Mouse (Mus musculus) midbrain, embryonic 15.5 days (tissue): ENCODE results near the gene Pdzd3. TPM values are rescaled to one million over a fixed set of nuclear protein-coding genes. Genes with fewer than 3 reads are reported as not detected.
A peak's percentile ranks its signal among the peaks of the same experiment; 100 is the strongest.

Source experiments
- ATAC-seq: fragments of 200-750 bp; cut with Nextera tagmentation; replicated peaks from 2 replicates; pipeline ENCODE4 v1.8.0; 2017; ENCODE audit warnings: moderate TSS enrichment
- H3K27ac ChIP-seq: fragments of 300-500 bp; sonication (generic); 2 replicates; pipeline ENCODE4 v1.5.1; 2015; ENCODE audit warnings: mild to moderate bottlenecking, inconsistent platforms
- H3K27me3 ChIP-seq: fragments of 300-500 bp; sonication (generic); replicated peaks from 2 replicates; pipeline ENCODE4 v1.6.1; 2015; ENCODE audit warnings: inconsistent platforms
- H3K36me3 ChIP-seq: fragments of 300-500 bp; sonication (generic); replicated peaks from 2 replicates; pipeline ENCODE4 v1.6.1; 2015; ENCODE audit warnings: inconsistent platforms
- H3K4me1 ChIP-seq: fragments of 300-500 bp; sonication (generic); 2 replicates; pipeline ENCODE4 v1.6.1; 2015; ENCODE audit warnings: inconsistent platforms
- H3K4me2 ChIP-seq: fragments of 300-500 bp; sonication (generic); 2 replicates; pipeline ENCODE4 v1.6.1; 2015; ENCODE audit warnings: inconsistent platforms, mild to moderate bottlenecking, moderate library complexity
- H3K4me3 ChIP-seq: fragments of 300-500 bp; sonication (generic); 2 replicates; pipeline ENCODE4 v1.5.1; 2015; ENCODE audit warnings: mild to moderate bottlenecking, inconsistent platforms
- H3K9ac ChIP-seq: fragments of 300-500 bp; sonication (generic); 2 replicates; pipeline ENCODE4 v1.6.1; 2015; ENCODE audit warnings: mild to moderate bottlenecking, inconsistent platforms
- H3K9me3 ChIP-seq: fragments of 300-500 bp; sonication (generic); 2 replicates; pipeline ENCODE4 v1.6.1; 2016; ENCODE audit warnings: inconsistent platforms
- WGBS: fragments of 180-500 bp; shearing (Covaris S2); methylation state at CpG from one replicate; pipeline ENCODE4 v1.1.7; 2015; ENCODE audit warnings: mixed read lengths; 5-methylcytosine and 5-hydroxymethylcytosine counted together
- polyA plus RNA-seq: library from polyadenylated mRNA; unstranded; fragments of >200 nt; fragmentation: Nextera tagmentation; extraction: Ambion mirVana; gene quantifications from 2 replicates; pipeline ENCODE4 v1.2.1, GENCODE M21; 2015

Gene Pdzd3
- polyA plus RNA-seq, 1 experiment from 2014 or later = 0.44 TPM

DNA sequence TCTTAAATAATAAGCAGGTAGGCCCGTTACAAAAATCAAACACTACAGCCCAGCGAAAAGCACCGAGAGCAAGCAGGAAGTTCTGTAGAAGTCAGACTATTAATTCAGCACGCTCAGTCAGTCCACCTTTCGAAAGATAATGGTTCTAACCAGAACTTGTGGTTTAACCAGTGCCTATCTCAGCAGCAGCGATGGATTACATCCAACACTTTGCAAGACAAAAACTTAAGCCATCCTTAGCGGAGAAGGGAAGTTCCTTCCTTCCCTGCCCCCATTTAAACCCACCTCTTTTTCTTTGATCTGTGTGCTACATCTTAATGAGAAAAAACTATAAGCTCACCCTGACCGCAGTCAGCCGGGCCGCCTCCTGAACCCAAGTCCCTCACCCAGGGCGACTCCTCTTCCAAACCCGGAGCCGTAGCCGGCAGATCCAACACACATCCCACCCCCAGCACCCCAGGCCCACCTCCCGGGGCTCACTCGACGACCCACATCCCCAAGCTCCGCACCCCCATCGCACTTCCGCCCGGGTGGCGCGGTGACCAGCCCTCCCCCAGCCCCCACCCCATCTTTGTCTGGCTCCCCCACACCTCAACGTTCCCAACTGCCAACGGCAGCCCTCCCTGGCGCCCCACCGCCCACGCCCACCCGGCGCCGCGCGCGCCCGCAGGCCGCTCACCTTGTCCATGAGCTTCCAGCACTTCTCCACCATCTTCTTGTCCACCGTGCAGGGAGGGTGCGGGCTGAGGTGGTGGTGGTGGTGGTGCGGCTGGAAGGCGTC is 18.1 kb downstream of the Pdzd3 start:
- under 1% methylated on average over 40 of the region's 40 CpGs for WGBS
- Histone ChIP-seq H3K4me2 (peak overlapping the region; percentile 75), H3K27ac (peak overlapping the region; percentile 96), H3K4me1 (peaks cover 31% of the 10 kb centered on the region), H3K9ac (peak overlapping the region; percentile 81), H3K9me3 (no peaks in the 10 kb centered on the region), H3K4me3 (peak overlapping the region; percentile 73), H3K27me3 (no peaks in the 10 kb centered on the region), H3K36me3 (no peaks in the 10 kb centered on the region)
- peak; percentile 82 for ATAC-seq

DNA sequence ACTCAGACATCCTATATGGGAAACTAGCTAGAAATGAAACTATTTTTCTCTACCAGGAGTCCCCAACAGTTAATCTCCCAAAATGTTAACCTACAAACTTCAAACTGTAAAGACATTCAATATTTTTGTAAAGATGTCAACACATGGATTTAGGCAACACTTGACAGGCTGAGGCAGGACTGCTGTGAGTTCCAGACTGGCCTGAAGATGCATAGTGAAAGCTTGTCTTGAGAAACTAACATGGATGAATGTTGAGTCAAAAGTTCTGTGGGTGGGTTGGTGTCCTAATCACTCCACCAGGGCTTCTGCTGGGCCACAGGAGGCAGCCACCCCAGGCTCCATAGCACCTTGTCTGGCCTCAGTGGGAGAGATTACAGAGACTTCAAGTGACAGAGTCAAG is 19.7 kb downstream of the Pdzd3 start:
- Histone ChIP-seq H3K9ac (no peak overlapping the region), H3K36me3 (no peaks in the 10 kb centered on the region), H3K9me3 (no peaks in the 10 kb centered on the region), H3K4me3 (peak overlapping the region; percentile 73; the same call in 1 of the 2 replicates), H3K27ac (no peak overlapping the region), H3K4me2 (peak overlapping the region; percentile 75), H3K27me3 (no peaks in the 10 kb centered on the region), H3K4me1 (peaks cover 31% of the 10 kb centered on the region)
- ATAC-seq = no peak

DNA sequence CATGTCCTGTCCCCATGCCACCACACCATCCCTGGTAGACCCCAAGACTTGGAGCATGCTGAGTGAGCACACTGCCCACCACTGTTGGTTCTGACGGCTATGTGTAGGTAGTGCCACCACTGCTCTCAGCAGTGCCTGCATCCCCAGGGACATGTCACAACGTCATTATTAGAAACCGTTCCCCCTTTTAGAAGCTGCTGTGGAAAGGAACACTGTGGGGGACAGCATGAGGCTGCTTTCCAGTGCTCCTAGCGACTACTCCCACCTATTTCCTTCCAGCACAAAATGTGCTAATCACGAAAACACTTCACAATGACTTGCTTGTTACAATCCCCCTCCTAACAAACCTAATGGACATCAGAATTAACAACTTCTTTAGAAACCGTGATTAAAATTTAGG is 25.3 kb downstream of the Pdzd3 start:
- no peak for ATAC-seq
- Histone ChIP-seq H3K9ac (no peak overlapping the region), H3K4me2 (no peak overlapping the region), H3K36me3 (no peaks in the 10 kb centered on the region), H3K4me3 (no peak overlapping the region), H3K9me3 (no peaks in the 10 kb centered on the region), H3K27me3 (no peaks in the 10 kb centered on the region), H3K27ac (no peak overlapping the region), H3K4me1 (peaks cover 6% of the 10 kb centered on the region; the same call in 1 of the 2 replicates)
- 61% methylated on average over 6 of the region's 6 CpGs for WGBS

DNA sequence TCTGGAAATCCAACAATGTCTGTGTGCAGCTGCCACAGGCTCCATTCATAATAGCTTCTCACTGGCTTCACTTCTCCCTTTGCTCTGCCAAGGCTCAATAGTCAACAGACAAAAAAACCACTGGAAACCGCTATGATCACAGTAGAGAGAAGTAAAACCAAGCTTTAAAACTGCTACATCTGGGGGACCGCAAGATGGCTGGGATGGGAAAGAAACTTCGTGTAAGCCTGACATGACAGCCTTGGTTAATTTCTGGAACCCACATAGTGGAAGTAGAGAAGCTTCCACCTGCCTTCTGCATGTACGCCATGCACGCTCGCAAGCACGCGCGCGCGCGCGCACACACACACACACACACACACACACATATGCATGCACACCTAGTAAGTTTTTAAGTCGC is 37.7 kb downstream of the Pdzd3 start:
- Histone ChIP-seq H3K4me2 (no peak overlapping the region), H3K9me3 (no peaks in the 10 kb centered on the region), H3K9ac (no peak overlapping the region), H3K4me3 (no peak overlapping the region), H3K27ac (no peak overlapping the region), H3K36me3 (no peaks in the 10 kb centered on the region), H3K4me1 (no peaks in the 10 kb centered on the region), H3K27me3 (no peaks in the 10 kb centered on the region)
- no peak for ATAC-seq
- 97% methylated on average over 14 of the region's 14 CpGs for WGBS

DNA sequence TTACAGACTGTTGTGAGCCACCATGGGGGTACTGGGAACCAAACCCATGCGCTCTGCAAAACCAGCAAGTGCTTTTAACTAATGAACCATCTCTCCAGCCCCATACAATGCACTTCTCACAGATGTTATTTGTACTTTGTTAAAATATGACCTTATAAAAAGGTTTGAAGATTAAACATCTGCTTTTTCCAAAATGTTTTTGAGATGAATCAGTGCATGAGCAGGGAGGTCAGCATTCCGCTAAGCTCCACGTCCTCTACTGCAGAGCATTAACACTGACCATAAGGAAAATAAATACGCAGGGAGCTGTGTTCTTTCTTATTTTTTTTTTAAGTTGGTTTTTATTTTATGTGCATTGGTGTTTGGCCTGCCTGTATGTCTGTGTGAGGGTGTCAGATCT is 38.9 kb downstream of the Pdzd3 start:
- H3K9ac ChIP-seq = no peak overlapping the region
- ATAC-seq = no peak
- H3K4me3 ChIP-seq = no peak overlapping the region
- WGBS = 91% methylated on average over 4 of the region's 4 CpGs
- no peaks in the 10 kb centered on the region for H3K27me3 ChIP-seq
- H3K36me3 ChIP-seq = no peaks in the 10 kb centered on the region
- H3K4me2 ChIP-seq = no peak overlapping the region
- no peaks in the 10 kb centered on the region for H3K4me1 ChIP-seq
- H3K9me3 ChIP-seq = no peaks in the 10 kb centered on the region
- H3K27ac ChIP-seq = no peak overlapping the region

DNA sequence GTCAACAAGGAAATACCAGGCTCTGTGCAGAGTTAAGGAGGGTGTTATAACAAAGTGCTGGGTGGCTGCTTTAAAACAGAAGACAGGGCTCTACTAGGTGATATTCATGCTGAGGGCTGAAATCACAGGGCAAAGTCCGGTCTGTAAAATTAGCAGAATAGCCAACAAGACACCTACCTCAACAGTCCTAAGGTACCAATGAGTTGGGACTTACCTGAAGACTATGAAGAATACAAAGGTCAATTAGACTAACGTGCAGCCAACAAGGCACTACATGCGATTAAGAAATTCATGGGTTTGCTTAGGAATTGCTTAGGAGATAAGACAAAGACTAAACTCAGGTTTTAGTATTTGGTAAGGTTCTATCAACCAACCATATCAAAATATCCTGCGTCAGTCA is 41.9 kb downstream of the Pdzd3 start:
- Histone ChIP-seq H3K4me2 (no peak overlapping the region), H3K27me3 (no peaks in the 10 kb centered on the region), H3K4me1 (no peaks in the 10 kb centered on the region), H3K4me3 (no peak overlapping the region), H3K9ac (no peak overlapping the region), H3K9me3 (no peaks in the 10 kb centered on the region), H3K27ac (no peak overlapping the region), H3K36me3 (no peaks in the 10 kb centered on the region)
- WGBS = 98% methylated on average over 4 of the region's 4 CpGs
- ATAC-seq = no peak

DNA sequence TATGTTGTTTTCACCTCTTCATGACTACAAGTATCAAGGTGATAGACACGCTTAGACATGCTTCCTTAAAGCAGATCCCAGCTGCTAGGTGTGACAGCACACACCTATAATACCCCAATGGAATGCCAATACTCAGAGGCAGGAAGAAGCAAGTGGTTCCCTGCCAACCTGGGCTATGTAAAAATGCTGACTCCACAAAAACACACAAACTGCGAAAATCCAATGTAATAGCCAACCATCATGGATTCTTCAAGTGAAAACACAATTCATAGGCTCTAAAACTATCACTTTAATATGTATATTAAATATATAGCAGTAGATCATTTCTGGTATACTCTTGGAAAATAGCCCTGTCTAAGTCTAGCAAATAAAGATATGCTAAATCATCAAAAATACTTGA is 43.4 kb downstream of the Pdzd3 start:
- Histone ChIP-seq H3K4me3 (no peak overlapping the region), H3K4me1 (no peaks in the 10 kb centered on the region), H3K9ac (no peak overlapping the region), H3K27me3 (no peaks in the 10 kb centered on the region), H3K4me2 (no peak overlapping the region), H3K36me3 (no peaks in the 10 kb centered on the region), H3K27ac (no peak overlapping the region), H3K9me3 (no peaks in the 10 kb centered on the region)
- no peak for ATAC-seq
- 89% methylated on average over 2 of the region's 2 CpGs for WGBS

DNA sequence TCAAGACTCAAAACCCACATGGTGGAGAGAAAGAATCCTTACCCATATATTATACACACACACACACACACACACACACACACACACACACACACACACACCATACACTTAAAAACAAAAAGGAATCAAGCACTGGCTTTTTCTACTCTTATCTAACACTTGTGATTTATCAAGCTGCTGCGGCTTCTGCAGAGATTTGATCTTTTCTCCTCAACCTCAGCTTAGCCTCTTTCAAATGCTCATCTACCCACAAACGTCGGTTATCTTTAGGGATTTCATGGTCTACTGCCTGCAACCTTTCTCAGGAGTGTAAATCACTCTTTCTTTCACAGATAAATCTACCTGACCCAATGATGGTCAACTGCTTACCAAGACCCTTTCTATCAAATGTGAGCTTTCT is 50.8 kb downstream of the Pdzd3 start:
- Histone ChIP-seq H3K27ac (no peak overlapping the region), H3K36me3 (peaks cover 6% of the 10 kb centered on the region; the same call in 1 of the 2 replicates), H3K4me2 (no peak overlapping the region), H3K4me3 (no peak overlapping the region), H3K9ac (no peak overlapping the region), H3K9me3 (no peaks in the 10 kb centered on the region), H3K27me3 (no peaks in the 10 kb centered on the region), H3K4me1 (no peaks in the 10 kb centered on the region)
- no peak for ATAC-seq
- WGBS = 62% methylated on average over 3 of the region's 3 CpGs

DNA sequence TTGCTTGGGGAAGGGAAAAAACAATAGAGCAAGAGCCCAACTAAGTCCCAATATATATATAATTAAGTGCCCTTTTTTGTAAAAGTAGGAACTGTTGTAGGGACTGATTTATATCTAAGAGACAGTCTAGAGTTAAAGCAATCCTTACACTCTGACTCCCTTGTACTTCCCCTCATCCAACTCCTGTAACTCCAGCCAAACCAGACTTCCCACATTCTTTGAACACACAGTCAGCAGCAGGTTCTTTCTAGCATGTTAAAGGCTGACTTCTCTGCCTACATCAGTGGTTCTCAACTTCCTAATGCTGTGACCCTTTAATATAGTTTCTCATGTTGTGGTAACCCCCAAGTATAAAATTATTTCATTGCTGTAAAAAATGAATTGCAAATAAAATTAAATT is 51.7 kb downstream of the Pdzd3 start:
- no peak overlapping the region for H3K4me2 ChIP-seq
- H3K9me3 ChIP-seq = no peaks in the 10 kb centered on the region
- peaks cover 8% of the 10 kb centered on the region; the same call in 1 of the 2 replicates for H3K36me3 ChIP-seq
- H3K27ac ChIP-seq = no peak overlapping the region
- no peak overlapping the region for H3K4me3 ChIP-seq
- no peak for ATAC-seq
- no peaks in the 10 kb centered on the region for H3K27me3 ChIP-seq
- no peak overlapping the region for H3K9ac ChIP-seq
- no peaks in the 10 kb centered on the region for H3K4me1 ChIP-seq

DNA sequence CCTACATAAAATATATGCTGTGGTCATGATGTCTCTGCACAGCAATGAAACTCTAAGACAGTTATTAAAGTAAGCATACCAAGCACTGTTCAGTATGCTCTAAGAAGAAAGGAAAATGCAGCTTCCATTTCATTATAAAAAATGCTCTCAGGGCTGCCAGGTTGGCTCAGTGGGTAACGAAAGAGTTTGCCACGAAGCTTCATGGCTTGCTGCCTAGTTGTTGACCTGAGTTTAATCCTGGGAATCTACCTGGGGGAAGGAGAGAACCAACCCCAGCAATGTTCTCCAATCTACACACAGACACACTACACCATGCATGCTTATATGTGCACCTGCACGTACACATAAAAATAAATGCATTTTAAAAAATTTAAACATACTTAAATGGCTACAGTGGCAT is 52.1 kb downstream of the Pdzd3 start:
- no peak overlapping the region for H3K4me3 ChIP-seq
- ATAC-seq = no peak

More for the DNA sequence above, 52.1 kb downstream of the Pdzd3 start:
- Histone ChIP-seq H3K36me3 (peaks cover 8% of the 10 kb centered on the region; the same call in 1 of the 2 replicates), H3K4me1 (no peaks in the 10 kb centered on the region), H3K4me2 (no peak overlapping the region), H3K9ac (no peak overlapping the region), H3K9me3 (no peaks in the 10 kb centered on the region), H3K27me3 (no peaks in the 10 kb centered on the region), H3K27ac (no peak overlapping the region)
- 85% methylated on average over 3 of the region's 3 CpGs for WGBS

Other genes starting within 250 kb of the Pdzd3 start
- 1.0 and 1.6 TPM in 2 replicates for gene Thy1, start 208.1 kb downstream of the Pdzd3 start, polyA plus RNA-seq
- gene Usp2, start 184.4 kb downstream of the Pdzd3 start, polyA plus RNA-seq = 5.9 and 9.6 TPM in 2 replicates
- gene Mfrp, start 149.7 kb downstream of the Pdzd3 start, polyA plus RNA-seq = 0.08 and 0.13 TPM in 2 replicates
- gene C1qtnf5, start 144.2 kb downstream of the Pdzd3 start, polyA plus RNA-seq = 2.9 and 4.1 TPM in 2 replicates
- 0.13 and 0.25 TPM in 2 replicates for gene Gm49380, start 138.0 kb downstream of the Pdzd3 start, polyA plus RNA-seq
- 29.2 and 32.4 TPM in 2 replicates for gene Rnf26, start 138.0 kb downstream of the Pdzd3 start, polyA plus RNA-seq
- 11.7 and 11.9 TPM in 2 replicates for gene Mcam, start 117.0 kb downstream of the Pdzd3 start, polyA plus RNA-seq
- 24.4 and 26.2 TPM in 2 replicates for gene Cbl, start 17.4 kb downstream of the Pdzd3 start, polyA plus RNA-seq
- 0.61 TPM in 1 of 2 replicates, not detected in the other for gene Ccdc153, start 10.8 kb downstream of the Pdzd3 start, polyA plus RNA-seq
- 4.8 and 5.1 TPM in 2 replicates for gene Nlrx1, start 17.1 kb upstream of the Pdzd3 start, polyA plus RNA-seq
- 30.4 and 31.1 TPM in 2 replicates for gene Abcg4, start 37.1 kb upstream of the Pdzd3 start, polyA plus RNA-seq
- gene Hinfp, start 54.2 kb upstream of the Pdzd3 start, polyA plus RNA-seq = 28.4 and 30.5 TPM in 2 replicates
- 27.3 and 30.6 TPM in 2 replicates for gene C2cd2l, start 68.8 kb upstream of the Pdzd3 start, polyA plus RNA-seq
- 36.5 and 36.9 TPM in 2 replicates for gene Dpagt1, start 74.5 kb upstream of the Pdzd3 start, polyA plus RNA-seq
- gene H2afx, start 83.2 kb upstream of the Pdzd3 start, polyA plus RNA-seq = 121 and 132 TPM in 2 replicates
- gene Hmbs, start 92.8 kb upstream of the Pdzd3 start, polyA plus RNA-seq = 63.1 and 65.6 TPM in 2 replicates
- 43.3 and 45.7 TPM in 2 replicates for gene Vps11, start 110.2 kb upstream of the Pdzd3 start, polyA plus RNA-seq
- gene Hyou1, start 128.0 kb upstream of the Pdzd3 start, polyA plus RNA-seq = 28.1 and 29.7 TPM in 2 replicates
- 44.6 and 44.9 TPM in 2 replicates for gene Slc37a4, start 145.4 kb upstream of the Pdzd3 start, polyA plus RNA-seq
- 965 and 984 TPM in 2 replicates for gene Rps25, start 155.7 kb upstream of the Pdzd3 start, polyA plus RNA-seq
- gene Trappc4, start 156.1 kb upstream of the Pdzd3 start, polyA plus RNA-seq = 317 and 321 TPM in 2 replicates
- 37.6 and 39.9 TPM in 2 replicates for gene Ccdc84, start 167.1 kb upstream of the Pdzd3 start, polyA plus RNA-seq
- gene Foxr1, start 189.7 kb upstream of the Pdzd3 start, polyA plus RNA-seq = not detected in 2 replicates
- gene Upk2, start 203.5 kb upstream of the Pdzd3 start, polyA plus RNA-seq = not detected in 2 replicates
- 12.5 and 13.0 TPM in 2 replicates for gene Bcl9l, start 231.4 kb upstream of the Pdzd3 start, polyA plus RNA-seq